Mouse (Mus musculus): ENCODE measurements around the gene Dennd6b.

DNA sequence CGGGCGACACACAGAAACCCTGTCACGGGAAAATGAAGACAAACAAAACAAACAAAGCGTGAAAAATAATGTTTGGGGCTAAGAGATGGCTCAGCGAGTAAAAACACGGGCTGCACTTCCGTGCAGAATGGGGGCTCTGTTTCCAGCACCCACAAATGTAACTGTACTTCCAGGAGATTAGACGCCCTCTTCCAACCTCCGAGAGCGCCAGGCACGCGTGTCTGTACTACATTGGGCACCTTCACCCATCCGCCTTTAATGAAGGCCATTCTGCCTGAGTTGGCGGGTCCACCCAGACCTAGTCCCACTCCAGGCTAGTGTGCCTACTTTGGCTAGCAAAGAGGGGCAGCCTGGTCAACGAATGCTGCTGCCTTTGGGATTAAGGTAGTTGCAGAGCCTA lies 760 bp upstream of the Dennd6b start:
- TF ChIP-seq CTCF (IDR thresholded peaks at IDR 0.05; ENCODE audit: extremely low read depth, insufficient read length, insufficient replicate concordance, low read depth, low read length) (no peak), POLR2A (IDR thresholded peaks at IDR 0.05; ENCODE audit: low read depth, low read length) (no peak)

Data from small intestine, adult 2 months (tissue).